Mouse (Mus musculus) liver, adult 2 months (tissue): ENCODE data around the gene Nap1l4.

Experiments
- CTCF ChIP-seq: fragments of 200-500 bp; IDR thresholded peaks from 2 replicates; pipeline ENCODE4 v1.5.1; 2011; ENCODE audit warnings: low read depth, low read length, control low read depth
- POLR2A ChIP-seq: fragments of 200-500 bp; IDR thresholded peaks from 2 replicates; pipeline ENCODE4 v1.6.1; 2011; ENCODE audit warnings: low read length, control low read depth; ENCODE audit not compliant: insufficient read depth; ENCODE audit errors: extremely low read depth

- TF ChIP-seq POLR2A = no peak
- TF ChIP-seq CTCF = no peak
Observed at GRCm38 (mm10) chr7:143502418-143503200, 46.3 kb downstream of the Nap1l4 start, which contains the start of gene Phlda2.
